Mouse (Mus musculus) lung, adult 18-20 months (tissue): Measurements from ENCODE around the gene Trp73.

Experiments
- DNase-seq, 2 experiments: peaks; one replicate each; pipeline ENCODE4 v3.0.0; 2022; ENCODE audit warnings: mixed read lengths in 2 of 2

Trp73 gene

GRCm38 (mm10) chr4:154103386-154103785 is 36.6 kb downstream of the Trp73 start:
- no peak for DNase-seq

GRCm38 (mm10) chr4:154099361-154099760 is 40.6 kb downstream of the Trp73 start:
- DNase-seq: no peak

- no peak for DNase-seq
These were observed 43.9 kb downstream of the Trp73 start for GRCm38 (mm10) chr4:154096111-154096510.

GRCm38 (mm10) chr4:154093210-154093609 is 46.8 kb downstream of the Trp73 start:
- peak; percentile 29 to 42 for DNase-seq

- no peak for DNase-seq
These were observed 48.7 kb downstream of the Trp73 start for GRCm38 (mm10) chr4:154091356-154091755.

GRCm38 (mm10) chr4:154089205-154089604 is 50.8 kb downstream of the Trp73 start:
- no peak for DNase-seq

- no peak for DNase-seq
These were observed 53.6 kb downstream of the Trp73 start for GRCm38 (mm10) chr4:154086436-154086835.

- DNase-seq: no peak
These were observed 54.2 kb downstream of the Trp73 start for GRCm38 (mm10) chr4:154085856-154086255.

GRCm38 (mm10) chr4:154081974-154082373 is 58.0 kb downstream of the Trp73 start:
- no peak for DNase-seq

GRCm38 (mm10) chr4:154081021-154081420 is 59.0 kb downstream of the Trp73 start:
- peak; percentile 14 to 41 for DNase-seq

- DNase-seq: no peak
These were observed 59.8 kb downstream of the Trp73 start for GRCm38 (mm10) chr4:154080211-154080610.

GRCm38 (mm10) chr4:154071941-154072340 is 68.1 kb downstream of the Trp73 start:
- DNase-seq: no peak

GRCm38 (mm10) chr4:154071521-154071920 is 68.5 kb downstream of the Trp73 start:
- DNase-seq: no peak

- peak in 1 of 2 experiments; percentile 14 for DNase-seq
These were observed 69.1 kb downstream of the Trp73 start for GRCm38 (mm10) chr4:154070896-154071295.

- no peak for DNase-seq
These were observed 74.9 kb downstream of the Trp73 start for GRCm38 (mm10) chr4:154064827-154065773.

GRCm38 (mm10) chr4:154057696-154058095 is 82.3 kb downstream of the Trp73 start:
- no peak for DNase-seq

- no peak for DNase-seq
These were observed 83.3 kb downstream of the Trp73 start for GRCm38 (mm10) chr4:154056661-154057060.

GRCm38 (mm10) chr4:154056046-154056445 is 84.0 kb downstream of the Trp73 start:
- no peak for DNase-seq

- no peak for DNase-seq
These were observed 84.5 kb downstream of the Trp73 start for GRCm38 (mm10) chr4:154055482-154055881.

- DNase-seq: no peak
These were observed 86.9 kb downstream of the Trp73 start for GRCm38 (mm10) chr4:154053065-154053464.

GRCm38 (mm10) chr4:154051401-154051800 is 88.6 kb downstream of the Trp73 start:
- no peak for DNase-seq

GRCm38 (mm10) chr4:154045837-154046236 is 94.2 kb downstream of the Trp73 start:
- no peak for DNase-seq

GRCm38 (mm10) chr4:154042577-154042976 is 97.4 kb downstream of the Trp73 start, which contains the start of gene Ccdc27:
TSS of gene Ccdc27 (minus strand) at chr4:154042677.
- DNase-seq: no peak

GRCm38 (mm10) chr4:154037123-154037522 is 102.9 kb downstream of the Trp73 start:
- DNase-seq: no peak
